Mouse (Mus musculus): ENCODE measurements at regions not wholly inside any gene's neighbourhood (a gene's known extent, or its start where the extent isn't known, plus 50 kb on each side); places are given as distances from the start of the nearest gene placed in this dataset.

GRCm38 (mm10) chr4:8362409-8362808, 123.6 kb upstream of the Car8 start:
- ATAC-seq: no peak
- Histone ChIP-seq H3K4me3 (ENCODE audit: low read depth, low read length) (no peak overlapping the region), H3K9ac (ENCODE audit: low read depth, low read length) (no peak overlapping the region), H3K27ac (ENCODE audit: low read length) (no peak overlapping the region), H3K27me3 (ENCODE audit: control insufficient read depth, insufficient read depth, low read depth, low read length) (no peaks in the 10 kb centered on the region), H3K4me1 (ENCODE audit: control insufficient read depth, insufficient read depth, low read length) (peaks cover 1% of the 10 kb centered on the region; the same call in 1 of the 2 replicates), H3K9me3 (replicated peaks; ENCODE audit: control insufficient read depth, low read length, poor library complexity, severe bottlenecking) (no peaks in the 10 kb centered on the region), H3K36me3 (ENCODE audit: control insufficient read depth, insufficient read depth, low read length) (no peaks in the 10 kb centered on the region), H3K4me2 (ENCODE audit: low read length) (no peak overlapping the region)
- 58% methylated on average over 4 of the region's 4 CpGs for WGBS

GRCm38 (mm10) chr4:8361931-8362330, 123.1 kb upstream of the Car8 start:
- Histone ChIP-seq H3K27ac (ENCODE audit: low read length) (no peak overlapping the region), H3K4me3 (ENCODE audit: low read depth, low read length) (no peak overlapping the region), H3K9me3 (replicated peaks; ENCODE audit: control insufficient read depth, low read length, poor library complexity, severe bottlenecking) (no peaks in the 10 kb centered on the region), H3K9ac (ENCODE audit: low read depth, low read length) (no peak overlapping the region), H3K4me2 (ENCODE audit: low read length) (no peak overlapping the region), H3K4me1 (ENCODE audit: control insufficient read depth, insufficient read depth, low read length) (no peaks in the 10 kb centered on the region), H3K27me3 (ENCODE audit: control insufficient read depth, insufficient read depth, low read depth, low read length) (no peaks in the 10 kb centered on the region), H3K36me3 (ENCODE audit: control insufficient read depth, insufficient read depth, low read length) (no peaks in the 10 kb centered on the region)
- WGBS: 56% methylated on average over 2 of the region's 2 CpGs
- ATAC-seq: no peak

- no peak overlapping the region for H3K4me2 ChIP-seq (ENCODE audit: low read length)
- no peaks in the 10 kb centered on the region for H3K9me3 ChIP-seq (replicated peaks; ENCODE audit: control insufficient read depth, low read length, poor library complexity, severe bottlenecking)
- no peak overlapping the region for H3K9ac ChIP-seq (ENCODE audit: low read depth, low read length)
- H3K27ac ChIP-seq (ENCODE audit: low read length): no peak overlapping the region
- H3K4me1 ChIP-seq (ENCODE audit: control insufficient read depth, insufficient read depth, low read length): no peaks in the 10 kb centered on the region
- H3K4me3 ChIP-seq (ENCODE audit: low read depth, low read length): no peak overlapping the region
- no peak for ATAC-seq
- no peaks in the 10 kb centered on the region for H3K27me3 ChIP-seq (ENCODE audit: control insufficient read depth, insufficient read depth, low read depth, low read length)
- no peaks in the 10 kb centered on the region for H3K36me3 ChIP-seq (ENCODE audit: control insufficient read depth, insufficient read depth, low read length)
These were observed 122.5 kb upstream of the Car8 start for GRCm38 (mm10) chr4:8361305-8361704.

GRCm38 (mm10) chr4:8357443-8357842, 118.6 kb upstream of the Car8 start:
- ATAC-seq: no peak
- no peaks in the 10 kb centered on the region for H3K4me1 ChIP-seq (ENCODE audit: control insufficient read depth, insufficient read depth, low read length)

GRCm38 (mm10) chr4:8341928-8342327, 103.1 kb upstream of the Car8 start:
- no peak overlapping the region for H3K4me3 ChIP-seq (ENCODE audit: low read depth, low read length)
- no peak overlapping the region for H3K9ac ChIP-seq (ENCODE audit: low read depth, low read length)
- H3K4me1 ChIP-seq (ENCODE audit: control insufficient read depth, insufficient read depth, low read length): no peaks in the 10 kb centered on the region
- no peak overlapping the region for H3K4me2 ChIP-seq (ENCODE audit: low read length)
- no peak for ATAC-seq
- WGBS: 89% methylated on average over 4 of the region's 4 CpGs
- no peaks in the 10 kb centered on the region for H3K36me3 ChIP-seq (ENCODE audit: control insufficient read depth, insufficient read depth, low read length)
- H3K9me3 ChIP-seq (replicated peaks; ENCODE audit: control insufficient read depth, low read length, poor library complexity, severe bottlenecking): no peaks in the 10 kb centered on the region
- H3K27ac ChIP-seq (ENCODE audit: low read length): no peak overlapping the region
- no peaks in the 10 kb centered on the region for H3K27me3 ChIP-seq (ENCODE audit: control insufficient read depth, insufficient read depth, low read depth, low read length)

More at GRCm38 (mm10) chr4:8357443-8357842, 118.6 kb upstream of the Car8 start:
- Histone ChIP-seq H3K9me3 (replicated peaks; ENCODE audit: control insufficient read depth, low read length, poor library complexity, severe bottlenecking) (no peaks in the 10 kb centered on the region), H3K27me3 (ENCODE audit: control insufficient read depth, insufficient read depth, low read depth, low read length) (no peaks in the 10 kb centered on the region), H3K36me3 (ENCODE audit: control insufficient read depth, insufficient read depth, low read length) (no peaks in the 10 kb centered on the region), H3K4me2 (ENCODE audit: low read length) (no peak overlapping the region), H3K4me3 (ENCODE audit: low read depth, low read length) (no peak overlapping the region), H3K9ac (ENCODE audit: low read depth, low read length) (no peak overlapping the region), H3K27ac (ENCODE audit: low read length) (no peak overlapping the region)
- WGBS: 88% methylated on average over 1 of the region's 1 CpGs

- H3K4me3 ChIP-seq (ENCODE audit: low read depth, low read length): no peak overlapping the region
- H3K9me3 ChIP-seq (replicated peaks; ENCODE audit: control insufficient read depth, low read length, poor library complexity, severe bottlenecking): no peaks in the 10 kb centered on the region
- no peaks in the 10 kb centered on the region for H3K36me3 ChIP-seq (ENCODE audit: control insufficient read depth, insufficient read depth, low read length)
- H3K9ac ChIP-seq (ENCODE audit: low read depth, low read length): no peak overlapping the region
- no peak overlapping the region for H3K27ac ChIP-seq (ENCODE audit: low read length)
- no peaks in the 10 kb centered on the region for H3K4me1 ChIP-seq (ENCODE audit: control insufficient read depth, insufficient read depth, low read length)
- 94% methylated on average over 10 of the region's 10 CpGs for WGBS
- ATAC-seq: no peak
- H3K27me3 ChIP-seq (ENCODE audit: control insufficient read depth, insufficient read depth, low read depth, low read length): no peaks in the 10 kb centered on the region
- H3K4me2 ChIP-seq (ENCODE audit: low read length): no peak overlapping the region
These were observed 70.6 kb upstream of the Car8 start for GRCm38 (mm10) chr4:8309241-8309987.

- Histone ChIP-seq H3K27ac (ENCODE audit: low read length) (no peak overlapping the region), H3K27me3 (ENCODE audit: control insufficient read depth, insufficient read depth, low read depth, low read length) (no peaks in the 10 kb centered on the region), H3K4me3 (ENCODE audit: low read depth, low read length) (no peak overlapping the region), H3K4me2 (ENCODE audit: low read length) (no peak overlapping the region), H3K9ac (ENCODE audit: low read depth, low read length) (no peak overlapping the region), H3K4me1 (ENCODE audit: control insufficient read depth, insufficient read depth, low read length) (peaks cover 5% of the 10 kb centered on the region; the same call in 1 of the 2 replicates), H3K36me3 (ENCODE audit: control insufficient read depth, insufficient read depth, low read length) (no peaks in the 10 kb centered on the region), H3K9me3 (replicated peaks; ENCODE audit: control insufficient read depth, low read length, poor library complexity, severe bottlenecking) (no peaks in the 10 kb centered on the region)
- ATAC-seq: no peak
- 75% methylated on average over 1 of the region's 1 CpGs for WGBS
These were observed 53.7 kb upstream of the Car8 start for GRCm38 (mm10) chr4:8292563-8292962.

- 48% methylated on average over 11 of the region's 11 CpGs for WGBS
- Histone ChIP-seq H3K9ac (ENCODE audit: low read depth, low read length) (no peak overlapping the region), H3K4me1 (ENCODE audit: control insufficient read depth, insufficient read depth, low read length) (peaks cover 5% of the 10 kb centered on the region; the same call in 1 of the 2 replicates), H3K9me3 (replicated peaks; ENCODE audit: control insufficient read depth, low read length, poor library complexity, severe bottlenecking) (no peaks in the 10 kb centered on the region), H3K4me2 (ENCODE audit: low read length) (no peak overlapping the region), H3K36me3 (ENCODE audit: control insufficient read depth, insufficient read depth, low read length) (no peaks in the 10 kb centered on the region), H3K27ac (ENCODE audit: low read length) (peak overlapping the region; percentile 48), H3K4me3 (ENCODE audit: low read depth, low read length) (no peak overlapping the region), H3K27me3 (ENCODE audit: control insufficient read depth, insufficient read depth, low read depth, low read length) (no peaks in the 10 kb centered on the region)
- ATAC-seq: peak; percentile 72
These were observed 53.0 kb upstream of the Car8 start for GRCm38 (mm10) chr4:8291528-8292492.

GRCm38 (mm10) chr4:8289901-8290300, 51.1 kb upstream of the Car8 start:
- 81% methylated on average over 5 of the region's 5 CpGs for WGBS
- no peak overlapping the region for H3K27ac ChIP-seq (ENCODE audit: low read length)
- H3K9me3 ChIP-seq (replicated peaks; ENCODE audit: control insufficient read depth, low read length, poor library complexity, severe bottlenecking): no peaks in the 10 kb centered on the region
- H3K36me3 ChIP-seq (ENCODE audit: control insufficient read depth, insufficient read depth, low read length): no peaks in the 10 kb centered on the region
- no peak overlapping the region for H3K4me3 ChIP-seq (ENCODE audit: low read depth, low read length)
- no peaks in the 10 kb centered on the region for H3K27me3 ChIP-seq (ENCODE audit: control insufficient read depth, insufficient read depth, low read depth, low read length)
- peaks cover 5% of the 10 kb centered on the region; the same call in 1 of the 2 replicates for H3K4me1 ChIP-seq (ENCODE audit: control insufficient read depth, insufficient read depth, low read length)
- no peak overlapping the region for H3K9ac ChIP-seq (ENCODE audit: low read depth, low read length)
- no peak for ATAC-seq
- H3K4me2 ChIP-seq (ENCODE audit: low read length): no peak overlapping the region

All from midbrain, embryonic 16.5 days (tissue).